Mouse (Mus musculus) embryo, embryonic 10 days (tissue): ENCODE measurements around the gene Hectd4.
"Not testable (repeated sequence)": the region's sequence is repeated elsewhere in the genome, so short reads cannot be mapped to it uniquely, and the experiment has no call there.

Experiments used
- DNase-seq: peaks from one replicate; pipeline ENCODE4 v3.0.0-alpha.2; 2015; ENCODE audit warnings: low spot score

Hectd4 gene

DNA sequence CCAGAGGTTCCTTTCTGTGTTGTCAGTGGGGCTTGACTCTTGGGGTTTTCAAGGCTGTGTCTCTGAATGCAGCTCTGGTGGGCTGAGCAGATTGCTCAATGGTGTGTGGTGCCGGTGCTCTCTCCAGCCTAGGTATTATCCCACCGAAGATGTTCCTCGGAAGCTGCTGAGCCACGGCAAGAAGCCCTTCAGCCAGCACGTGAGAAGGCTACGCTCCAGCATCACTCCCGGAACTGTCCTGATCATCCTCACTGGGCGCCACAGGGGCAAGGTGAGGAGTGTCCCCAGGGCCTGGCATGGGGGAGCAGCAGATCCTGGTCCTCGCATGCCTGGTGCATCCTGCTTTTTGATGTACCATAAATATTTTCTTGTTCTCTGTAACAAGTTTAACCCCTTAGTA, 13.5 kb upstream of the Hectd4 start:
- no peak for DNase-seq

GRCm38 (mm10) chr5:121206984-121207383, 13.0 kb upstream of the Hectd4 start:
- DNase-seq: no peak

DNA sequence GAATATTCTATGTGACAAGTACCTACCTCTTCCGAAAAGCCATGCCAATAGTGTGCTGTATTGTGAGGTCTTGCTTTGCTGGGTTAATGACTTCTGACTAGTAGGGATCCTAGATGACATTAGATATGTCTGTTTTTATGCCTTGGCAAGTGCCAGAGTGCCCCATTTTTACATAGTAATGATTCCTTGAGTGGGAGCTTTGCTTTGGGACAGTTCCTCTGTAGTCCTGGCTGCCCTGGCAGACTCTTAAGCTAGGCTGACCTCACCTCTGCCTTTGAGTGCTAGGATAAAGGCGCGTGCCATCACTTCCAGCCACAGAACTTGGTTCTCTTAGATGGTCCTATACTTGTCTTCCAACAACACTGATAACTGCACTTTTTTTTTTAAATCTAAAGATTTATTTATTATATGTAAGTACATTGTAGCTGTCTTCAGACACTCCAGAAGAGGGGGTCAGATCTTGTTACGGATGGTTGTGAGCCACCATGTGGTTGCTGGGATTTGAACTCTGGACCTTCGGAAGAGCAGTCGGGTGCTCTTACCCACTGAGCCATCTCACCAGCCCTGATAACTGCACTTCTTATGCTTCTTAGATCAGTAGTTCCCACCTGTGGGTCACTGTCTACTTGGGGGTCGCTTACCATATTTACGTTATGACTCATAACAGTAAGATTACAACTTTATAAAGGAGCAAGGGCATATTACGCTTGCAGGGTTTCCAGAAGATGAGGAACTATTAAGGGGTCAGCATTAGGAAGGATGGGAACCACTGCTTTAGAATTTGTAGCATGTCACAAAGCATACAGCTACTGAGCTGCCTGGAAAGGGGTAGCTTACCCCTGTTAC, 10.0 kb upstream of the Hectd4 start:
- DNase-seq: no peak

GRCm38 (mm10) chr5:121210601-121210924, 9.5 kb upstream of the Hectd4 start:
- DNase-seq: no peak

- no peak for DNase-seq
These were observed 7.9 kb upstream of the Hectd4 start for GRCm38 (mm10) chr5:121212108-121212507.

DNA sequence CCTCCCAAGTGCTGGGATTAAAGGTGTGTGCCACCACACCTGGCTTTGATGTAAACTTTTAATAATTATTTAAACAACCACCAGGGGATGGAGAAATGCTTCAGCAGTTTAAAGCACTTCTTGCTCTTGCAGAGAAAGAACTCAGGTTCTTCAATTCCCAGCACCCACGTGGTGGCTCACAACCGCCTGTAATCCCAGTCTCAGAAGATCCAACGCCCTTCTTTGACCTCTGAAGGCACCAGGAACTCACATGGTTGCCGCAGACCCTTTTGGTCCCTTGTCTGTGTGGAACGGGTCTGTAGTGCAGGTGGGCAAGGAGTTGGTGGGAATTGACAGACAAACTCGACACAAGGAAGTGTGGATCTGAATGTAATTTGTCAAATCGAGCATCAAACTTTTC, 5.3 kb upstream of the Hectd4 start:
- DNase-seq: no peak

GRCm38 (mm10) chr5:121215380-121216125, 4.5 kb upstream of the Hectd4 start:
- peak; percentile 82 for DNase-seq

DNA sequence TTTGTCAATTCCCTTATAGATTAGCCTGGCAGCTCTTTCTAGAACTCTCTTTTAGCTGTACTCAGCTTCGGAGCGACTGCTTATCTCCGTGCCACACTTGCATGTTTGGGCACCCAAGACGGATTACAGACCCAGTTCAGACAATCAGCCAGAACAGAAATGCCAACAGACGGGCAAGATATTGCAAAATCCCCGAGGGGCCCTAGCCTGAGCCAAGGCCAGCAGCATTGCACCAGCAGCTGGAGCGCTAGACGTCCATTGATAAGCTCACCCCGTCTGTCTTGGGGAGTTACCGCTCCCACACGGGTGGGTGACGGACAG, 3.9 kb upstream of the Hectd4 start:
- DNase-seq: no peak

GRCm38 (mm10) chr5:121216584-121217312, 3.3 kb upstream of the Hectd4 start:
- not testable (repeated sequence) for DNase-seq

GRCm38 (mm10) chr5:121217313-121217634, 2.7 kb upstream of the Hectd4 start:
- no peak for DNase-seq

- DNase-seq: no peak
These were observed 829 bp upstream of the Hectd4 start for GRCm38 (mm10) chr5:121219190-121219589.

- DNase-seq: peak; percentile 61
These were observed 798 bp downstream of the Hectd4 start for GRCm38 (mm10) chr5:121220732-121221301.

GRCm38 (mm10) chr5:121221328-121221850, 1.4 kb downstream of the Hectd4 start:
- no peak for DNase-seq

- not testable (repeated sequence) for DNase-seq
These were observed 4.0 kb downstream of the Hectd4 start for GRCm38 (mm10) chr5:121224020-121224419.

- no peak for DNase-seq
These were observed 4.8 kb downstream of the Hectd4 start for GRCm38 (mm10) chr5:121224856-121225255.

- no peak for DNase-seq
These were observed 5.8 kb downstream of the Hectd4 start for GRCm38 (mm10) chr5:121225854-121226253.

DNA sequence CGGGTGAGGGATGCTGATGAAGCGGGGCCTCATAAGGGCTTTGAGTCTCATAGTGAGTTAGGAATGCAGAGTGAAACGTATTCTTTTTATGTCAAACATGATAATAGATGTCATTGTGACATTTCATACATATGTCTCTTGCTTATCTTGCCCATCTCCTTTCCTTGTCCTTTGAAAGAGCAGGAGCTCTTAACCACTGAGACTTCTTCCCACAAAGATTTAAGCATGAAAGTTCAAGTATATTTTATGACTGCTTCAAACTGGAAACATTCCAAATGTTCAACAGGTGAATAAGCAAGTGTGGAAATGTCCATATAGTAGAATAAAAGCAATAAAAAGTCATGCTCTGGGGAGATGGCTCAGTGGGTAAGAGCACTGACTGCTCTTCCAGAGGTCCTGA, 6.4 kb downstream of the Hectd4 start:
- DNase-seq: no peak

DNA sequence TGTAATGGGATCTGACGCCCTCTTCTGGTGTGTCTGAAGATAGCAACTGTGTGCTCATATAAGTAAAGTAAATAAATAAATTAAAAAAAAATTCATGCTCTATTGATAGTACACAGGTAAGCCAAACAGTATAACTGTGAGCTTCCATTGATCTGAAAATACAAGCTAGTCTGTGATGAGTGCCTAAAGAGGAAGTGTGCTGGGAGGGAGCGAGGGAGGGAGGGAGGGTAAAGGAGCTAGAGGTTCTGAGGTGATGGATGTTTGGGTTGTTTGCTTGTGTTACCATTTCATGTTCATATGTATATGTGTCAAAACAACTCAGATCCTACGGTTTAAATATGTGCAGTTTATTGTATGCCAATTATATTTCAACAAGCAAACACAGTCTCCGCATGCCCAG, 6.8 kb downstream of the Hectd4 start:
- DNase-seq: no peak

DNA sequence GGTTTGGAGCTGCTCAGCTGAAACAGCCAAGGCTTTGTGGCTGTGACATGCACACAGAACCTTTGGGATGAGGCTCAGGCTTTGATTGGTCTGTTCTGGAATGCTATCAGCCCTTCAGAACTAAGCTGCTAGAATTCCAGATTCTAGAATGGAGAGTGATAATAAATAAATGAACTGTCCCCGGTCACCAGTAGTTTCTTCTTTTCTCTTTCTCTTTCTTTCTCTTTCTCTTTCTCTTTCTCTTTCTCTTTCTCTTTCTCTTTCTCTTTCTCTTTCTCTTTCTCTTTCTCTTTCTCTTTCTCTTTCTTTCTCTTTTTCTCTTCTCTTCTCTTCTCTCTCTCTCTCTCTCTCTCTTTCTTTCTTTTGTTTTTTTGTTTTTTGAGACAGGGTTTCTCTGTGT, 7.3 kb downstream of the Hectd4 start:
- not testable (repeated sequence) for DNase-seq

DNA sequence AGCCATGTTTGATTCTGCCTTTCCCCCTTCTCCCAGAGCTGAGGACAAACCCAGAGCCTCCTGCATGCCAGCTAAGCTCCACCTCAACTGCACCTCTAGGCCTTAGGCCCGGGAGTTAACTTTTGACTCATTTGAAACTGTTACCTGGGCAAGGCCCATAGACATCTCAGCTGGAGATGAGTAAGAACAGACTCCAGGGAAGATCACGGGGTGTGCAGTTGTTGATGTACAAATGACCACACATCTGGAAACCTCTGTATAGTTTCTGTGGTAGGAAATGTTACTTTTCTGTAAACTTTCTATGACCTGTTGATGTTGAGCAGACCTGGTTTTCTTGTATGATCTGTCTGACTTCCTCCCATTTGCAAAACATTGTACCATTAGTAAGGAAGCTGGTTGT, 9.2 kb downstream of the Hectd4 start:
- DNase-seq: no peak

- DNase-seq: no peak
These were observed 10.8 kb downstream of the Hectd4 start for GRCm38 (mm10) chr5:121230811-121231210.

- DNase-seq: no peak
These were observed 12.8 kb downstream of the Hectd4 start for GRCm38 (mm10) chr5:121232789-121233188.

DNA sequence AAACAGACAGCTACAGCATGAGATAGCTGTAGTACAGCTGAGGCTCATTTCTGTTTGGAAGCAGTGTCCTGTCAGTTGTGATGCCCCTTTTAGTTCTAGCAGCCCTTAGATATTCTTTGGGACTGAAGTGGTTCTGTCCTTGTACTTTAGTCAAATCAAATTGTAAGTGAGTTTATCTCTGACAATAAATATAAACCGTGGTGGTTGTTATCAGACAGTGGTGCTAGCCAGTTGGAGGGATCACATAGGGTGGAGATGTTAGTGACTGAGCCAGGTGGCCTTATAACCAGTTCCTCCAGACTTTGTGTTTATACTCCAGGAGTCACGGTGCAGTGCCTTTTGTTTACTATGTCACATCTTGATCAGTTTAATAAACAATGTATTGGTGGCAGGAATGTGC, 13.7 kb downstream of the Hectd4 start:
- no peak for DNase-seq
